Mouse (Mus musculus) heart, adult 10 weeks (tissue): ENCODE measurements around the gene Lipo2. TPM values are rescaled to one million over a fixed set of nuclear protein-coding genes. Genes with fewer than 3 reads are reported as not detected.

Source experiments
- polyA plus RNA-seq: library from polyadenylated mRNA; stranded (reverse); fragments of 350-450 nt; fragmentation: Illumina TruSeq; extraction: RNeasy Lipid Tissue Mini Kit (QIAGEN cat#74804); gene quantifications from one replicate; pipeline ENCODE4 v1.2.3, GENCODE M21; 2014; ENCODE audit warnings: low read depth, low replicate concordance

The Lipo2 gene
- 0.39 TPM for polyA plus RNA-seq

GRCm38 (mm10) chr19:33751259-33751658 lies at the start of gene Lipo2:
TSS of gene Lipo2 (minus strand) at chr19:33751359.

GRCm38 (mm10) chr19:33787359-33787758 lies 36.2 kb upstream of the Lipo2 start, which contains the start of gene Lipo1:
TSS of gene Lipo1 (minus strand) at chr19:33787459.

DNA sequence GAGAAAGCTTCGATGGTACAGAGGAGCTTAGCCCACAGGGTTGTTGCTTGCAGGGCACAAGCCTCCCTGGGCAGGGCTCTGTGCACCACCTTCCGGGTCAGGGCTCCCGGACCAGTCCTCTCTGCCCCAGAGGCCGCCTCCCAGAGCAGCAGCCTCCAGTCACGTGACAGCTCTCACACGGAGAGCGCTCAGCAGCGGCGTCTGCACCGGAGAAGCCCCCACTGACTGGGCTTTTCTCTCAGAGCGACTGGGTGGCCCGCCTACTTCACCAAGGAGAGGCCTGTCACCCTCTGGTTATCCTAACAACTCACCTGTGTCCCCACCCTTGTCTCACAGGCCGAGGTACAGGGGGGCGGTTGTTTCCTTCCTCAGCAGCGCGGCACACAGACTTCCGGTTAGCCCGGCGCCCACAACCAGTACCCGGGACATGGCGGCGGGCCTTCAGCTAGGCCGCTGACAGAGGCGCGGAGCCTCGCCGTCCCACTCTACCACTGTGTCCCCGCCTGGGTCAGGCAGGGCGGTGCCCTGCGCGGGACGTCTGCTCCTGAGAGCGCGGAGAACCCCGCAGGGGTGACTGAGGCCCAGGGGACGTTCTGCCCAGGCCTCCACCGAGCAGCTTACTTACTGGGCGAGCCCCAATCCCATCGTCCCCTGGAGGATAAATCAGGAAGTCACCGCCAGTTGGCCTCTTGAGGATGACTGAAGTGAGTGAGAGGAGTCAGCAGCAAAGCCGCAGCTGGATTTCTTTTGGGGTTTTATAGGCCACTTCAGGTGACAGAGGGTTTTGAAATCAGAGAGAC lies 10.3 kb upstream of the Lipo2 start, which contains the start of gene Lipo3:
Gene Lipo3 (minus strand): TSS at position 665 of the 800 bp plus-strand sequence.

Other genes with a start within 250 kb of the Lipo2 start
- gene Lipo4, start 233.6 kb downstream of the Lipo2 start, polyA plus RNA-seq = not detected
- gene Gm8978, start 126.1 kb downstream of the Lipo2 start, polyA plus RNA-seq = not detected
- 11.1 TPM for gene Lipo3, start 10.6 kb upstream of the Lipo2 start, polyA plus RNA-seq
- not detected for gene Lipo1, start 36.1 kb upstream of the Lipo2 start, polyA plus RNA-seq
- gene Lipf, start 209.8 kb upstream of the Lipo2 start, polyA plus RNA-seq = not detected